Mouse (Mus musculus) megakaryocyte, embryonic 14.5 days (primary cell): ENCODE data around the gene Xirp1. TPM values are rescaled to one million over a fixed set of nuclear protein-coding genes. Genes with fewer than 3 reads are reported as not detected.

Source experiments
- H3K27me3 ChIP-seq: replicated peaks from 2 replicates; pipeline ENCODE3; 2012; ENCODE audit warnings: inconsistent platforms
- H3K36me3 ChIP-seq: replicated peaks from 2 replicates; pipeline ENCODE3; 2012; ENCODE audit warnings: low read length, inconsistent platforms, mixed read lengths
- H3K4me1 ChIP-seq: 2 replicates; pipeline ENCODE4 v1.6.1; 2012; ENCODE audit warnings: inconsistent platforms
- H3K4me3 ChIP-seq: replicated peaks from 2 replicates; pipeline ENCODE3; 2012; ENCODE audit warnings: moderate library complexity, mild to moderate bottlenecking, inconsistent platforms
- H3K9me3 ChIP-seq: 2 replicates; pipeline ENCODE4 v1.6.1; 2012; ENCODE audit warnings: inconsistent platforms
- FLI1 ChIP-seq: IDR thresholded peaks from 2 replicates; pipeline ENCODE4 v1.6.1; 2012; ENCODE audit warnings: low read length, inconsistent platforms, mixed read lengths
- GATA1 ChIP-seq: IDR thresholded peaks from 3 replicates; pipeline ENCODE4 v1.6.1; 2012; ENCODE audit warnings: mixed read lengths, low read length, inconsistent platforms, borderline replicate concordance
- polyA plus RNA-seq: library from polyadenylated mRNA; stranded (reverse); fragments of >175 nt; gene quantifications from 2 replicates; pipeline ENCODE4 v1.2.3, GENCODE M21; 2012; ENCODE audit warnings: low replicate concordance; ENCODE audit not compliant: insufficient read depth

The Xirp1 gene
- polyA plus RNA-seq, 1 experiment, result not detected

DNA sequence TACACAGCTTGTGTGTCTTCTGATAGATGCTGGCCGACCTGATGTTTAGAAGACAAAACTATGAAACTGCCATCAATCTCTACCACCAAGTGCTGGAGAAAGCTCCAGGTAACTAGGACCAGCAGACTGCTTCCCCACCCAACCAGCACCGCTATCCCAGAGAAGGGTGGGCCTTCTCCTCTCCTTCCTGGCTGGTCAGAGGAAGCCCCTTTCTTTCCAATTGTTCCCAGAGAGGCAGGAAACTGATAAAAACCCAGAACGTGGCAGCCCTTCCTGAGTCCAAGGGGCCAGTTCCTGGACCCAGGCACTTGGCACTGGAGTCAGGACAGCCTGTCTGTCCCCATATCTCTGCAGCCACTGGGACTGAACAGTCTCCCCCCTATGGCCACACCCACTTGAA is 59.2 kb downstream of the Xirp1 start:
- peaks cover 53% of the 10 kb centered on the region for H3K4me1 ChIP-seq
- peaks cover 15% of the 10 kb centered on the region for H3K27me3 ChIP-seq
- TF ChIP-seq GATA1 (no peak), FLI1 (no peak)
- H3K36me3 ChIP-seq, result peaks cover 10% of the 10 kb centered on the region
- peak overlapping the region; percentile 30 for H3K4me3 ChIP-seq
- no peaks in the 10 kb centered on the region for H3K9me3 ChIP-seq

Other genes with a start within 250 kb of the Xirp1 start
- gene Scn11a, start 198.1 kb downstream of the Xirp1 start, polyA plus RNA-seq, result not detected in 2 replicates
- 9.9 and 15.8 TPM in 2 replicates for gene Wdr48, start 128.7 kb downstream of the Xirp1 start, polyA plus RNA-seq
- 11.6 and 11.7 TPM in 2 replicates for gene Gorasp1, start 86.0 kb downstream of the Xirp1 start, polyA plus RNA-seq
- gene Ttc21a, start 86.0 kb downstream of the Xirp1 start, polyA plus RNA-seq, result 0.26 TPM in 1 of 2 replicates, not detected in the other
- 10.6 and 25.7 TPM in 2 replicates for gene Csrnp1, start 38.9 kb downstream of the Xirp1 start, polyA plus RNA-seq
- 0.73 TPM in 1 of 2 replicates, not detected in the other for gene Cx3cr1, start 46.3 kb upstream of the Xirp1 start, polyA plus RNA-seq
- not detected in 2 replicates for gene Ccr8, start 68.5 kb upstream of the Xirp1 start, polyA plus RNA-seq
- gene Slc25a38, start 86.8 kb upstream of the Xirp1 start, polyA plus RNA-seq, result 45.8 and 48.0 TPM in 2 replicates
- gene Rpsa, start 104.1 kb upstream of the Xirp1 start, polyA plus RNA-seq, result 5,619 and 7,213 TPM in 2 replicates
- gene Mobp, start 126.1 kb upstream of the Xirp1 start, polyA plus RNA-seq, result not detected in 2 replicates